Mouse (Mus musculus) liver, adult (tissue): ENCODE data around the gene Dock1.

ENCODE experiments used
- GATA4 ChIP-seq: IDR thresholded peaks from 2 replicates; pipeline ENCODE4 v1.6.1; 2014; ENCODE audit warnings: mild to moderate bottlenecking, low read length; ENCODE audit not compliant: insufficient replicate concordance

Gene Dock1

GRCm38 (mm10) chr7:134772867-134773590, 102.6 kb downstream of the Dock1 start:
- no peak for TF ChIP-seq GATA4

GRCm38 (mm10) chr7:134773761-134774415, 103.4 kb downstream of the Dock1 start:
- TF ChIP-seq GATA4: no peak

DNA sequence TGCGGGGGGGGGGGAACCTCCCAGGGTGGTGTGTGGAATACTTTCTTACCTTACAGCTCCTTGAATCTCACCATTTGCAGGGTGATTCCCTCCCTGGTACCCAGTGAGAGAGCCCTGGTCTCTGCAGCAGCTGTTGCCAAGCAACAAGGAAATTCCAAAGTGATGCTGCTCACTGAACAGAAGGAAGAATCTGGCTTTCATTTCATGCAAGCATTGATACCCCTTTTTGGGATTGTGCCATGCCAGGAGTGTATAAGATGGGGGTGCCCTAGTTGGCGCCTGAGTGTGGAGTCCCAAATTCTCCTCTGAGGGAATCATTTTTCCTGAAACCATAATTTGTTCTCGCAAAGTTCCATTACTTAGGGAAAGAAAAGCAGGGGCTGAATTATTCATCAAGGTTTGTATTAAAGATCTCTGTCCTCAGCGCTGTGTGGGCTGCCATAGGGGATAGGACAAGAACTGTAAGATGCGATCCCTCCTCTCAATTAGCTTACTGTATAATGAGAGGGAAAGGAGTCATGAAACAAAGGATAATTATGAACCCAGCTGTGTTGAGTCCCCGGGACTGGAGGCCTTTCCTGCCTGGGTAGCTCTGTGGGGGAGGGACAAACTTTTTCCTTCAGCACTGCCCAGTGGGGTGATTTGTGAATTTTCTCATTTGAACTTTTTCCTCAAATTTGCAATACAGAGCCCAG, 104.2 kb downstream of the Dock1 start:
- no peak for TF ChIP-seq GATA4

DNA sequence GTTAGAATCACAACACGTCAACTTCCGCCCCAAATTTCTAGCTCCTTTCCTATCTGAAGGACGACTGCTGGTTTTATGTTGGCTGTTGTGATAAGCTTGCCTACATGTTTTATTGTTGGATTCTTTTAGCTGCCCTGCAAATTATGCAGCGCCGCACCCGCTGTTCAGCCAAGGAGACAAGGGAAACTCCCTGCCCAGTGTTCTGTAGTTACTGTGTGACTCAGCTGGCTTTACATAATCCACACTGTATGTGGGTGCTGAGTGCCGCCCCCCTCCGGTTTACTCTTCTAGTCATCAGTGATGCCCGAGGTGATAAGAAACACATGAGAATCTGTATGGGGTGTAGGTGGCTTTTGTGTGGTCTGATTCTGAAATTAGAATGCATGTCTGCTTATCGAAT, 105.2 kb downstream of the Dock1 start:
- no peak for TF ChIP-seq GATA4

DNA sequence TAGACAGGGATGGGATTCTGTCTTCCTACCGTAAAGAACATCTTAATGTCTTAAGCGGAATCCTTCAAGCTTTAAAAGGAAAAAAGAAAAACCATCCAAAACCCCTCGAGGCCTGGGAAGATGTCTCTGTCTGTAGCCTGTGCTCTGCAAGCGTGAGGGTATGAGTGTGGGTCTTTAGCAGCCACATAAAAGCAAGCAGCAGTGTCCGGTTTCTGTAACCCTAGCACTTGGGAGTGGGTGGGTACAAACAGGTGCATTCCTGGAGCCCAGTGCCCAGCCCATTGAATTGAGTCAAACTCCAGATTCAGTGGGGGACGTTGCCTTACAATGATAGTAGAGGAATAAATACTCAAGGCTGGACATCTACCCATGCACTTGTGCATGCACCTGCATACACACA, 105.9 kb downstream of the Dock1 start:
- no peak for TF ChIP-seq GATA4

DNA sequence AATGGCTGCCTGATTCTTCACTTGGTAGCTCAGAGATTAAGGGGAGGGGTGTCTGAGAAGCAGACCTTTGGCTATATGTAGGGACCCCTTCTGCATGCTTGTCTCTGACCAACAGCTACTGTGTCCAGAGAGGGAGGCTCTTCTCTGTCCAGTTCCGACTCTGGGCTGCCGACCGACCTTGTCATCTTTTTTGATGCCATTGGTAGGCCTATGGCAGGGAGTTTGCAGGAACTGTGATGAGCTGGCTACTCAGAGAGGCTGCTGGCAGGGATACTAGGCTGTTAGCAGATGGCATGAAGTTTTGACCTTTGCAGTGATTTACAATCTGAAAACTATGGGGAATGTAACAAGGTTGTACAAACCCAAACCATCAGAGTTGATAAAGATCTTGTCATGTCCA, 109.3 kb downstream of the Dock1 start:
- no peak for TF ChIP-seq GATA4

DNA sequence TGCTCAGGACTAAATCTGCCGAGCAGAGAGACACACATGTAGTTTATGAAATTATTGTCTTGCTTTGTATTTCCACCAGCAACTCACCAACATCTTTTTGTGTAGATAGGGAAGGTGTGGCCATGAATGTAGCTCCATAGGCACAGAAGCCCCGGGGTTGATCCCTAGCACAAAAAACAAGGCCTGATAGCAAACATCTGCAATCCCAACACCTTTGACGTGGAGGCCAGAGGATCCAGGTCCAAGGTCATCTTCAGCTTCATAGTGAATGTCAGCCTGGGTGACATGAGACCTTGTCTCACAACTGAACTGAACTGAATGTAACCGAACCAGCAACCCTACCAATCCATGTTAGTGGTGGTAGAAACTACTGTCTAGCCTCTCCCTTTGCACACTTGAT, 116.7 kb downstream of the Dock1 start:
- TF ChIP-seq GATA4: no peak

DNA sequence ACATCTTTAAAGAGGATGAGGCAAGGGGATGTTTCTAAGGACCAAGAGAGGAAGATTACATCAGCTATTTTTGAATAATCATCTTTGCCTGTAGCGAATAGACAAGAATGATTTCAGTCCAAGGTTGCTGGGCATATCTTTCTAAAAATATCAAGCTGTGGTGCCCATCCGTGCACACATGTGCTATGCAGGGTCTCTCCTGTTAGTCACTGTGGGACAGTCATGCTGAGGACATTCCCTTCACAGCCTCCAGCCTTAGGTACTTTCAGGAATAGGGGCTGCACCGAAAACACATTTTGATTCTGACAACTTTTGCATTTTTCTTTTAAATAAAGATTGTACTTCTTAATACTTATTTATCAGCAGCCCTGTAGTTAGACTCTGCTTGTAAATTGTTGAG, 124.4 kb downstream of the Dock1 start:
- TF ChIP-seq GATA4: no peak

DNA sequence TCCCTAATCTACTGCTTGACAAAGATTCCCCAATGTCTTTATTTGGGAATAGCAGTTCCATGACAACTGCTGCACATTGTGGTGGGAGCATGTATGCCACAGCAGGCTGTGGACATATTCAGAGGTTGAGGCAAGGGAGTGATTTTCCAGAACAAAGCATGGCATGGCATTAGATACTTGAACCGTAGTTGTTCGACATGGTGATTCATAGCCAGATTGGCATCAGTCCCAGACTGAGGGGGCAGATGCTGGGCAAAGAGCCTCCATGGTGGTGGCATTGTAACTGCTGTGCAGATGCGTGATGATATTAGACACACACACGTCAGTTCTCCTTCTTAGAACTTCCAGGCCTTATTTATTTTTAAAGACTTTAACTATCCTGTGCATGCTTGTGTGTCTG, 129.6 kb downstream of the Dock1 start:
- TF ChIP-seq GATA4: no peak

DNA sequence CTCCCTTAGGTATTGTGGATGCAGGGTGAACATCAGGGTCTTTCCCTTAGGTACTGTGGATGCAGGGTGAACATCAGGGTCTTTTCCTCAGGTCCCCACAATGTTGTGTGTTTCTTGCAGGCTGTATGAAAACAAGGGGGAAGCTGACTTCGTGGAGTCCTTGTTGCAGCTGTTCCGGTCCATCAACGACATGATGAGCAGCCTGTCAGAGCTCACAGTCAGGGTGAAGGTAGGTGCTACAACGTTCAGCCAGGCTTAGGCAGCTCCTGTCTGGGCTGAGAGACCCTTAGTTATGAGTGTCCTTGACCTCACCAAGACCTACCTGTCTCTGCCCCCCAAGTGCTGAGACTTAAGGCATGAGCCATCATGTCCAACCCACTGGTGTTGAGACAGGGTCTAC, 134.0 kb downstream of the Dock1 start:
- no peak for TF ChIP-seq GATA4

DNA sequence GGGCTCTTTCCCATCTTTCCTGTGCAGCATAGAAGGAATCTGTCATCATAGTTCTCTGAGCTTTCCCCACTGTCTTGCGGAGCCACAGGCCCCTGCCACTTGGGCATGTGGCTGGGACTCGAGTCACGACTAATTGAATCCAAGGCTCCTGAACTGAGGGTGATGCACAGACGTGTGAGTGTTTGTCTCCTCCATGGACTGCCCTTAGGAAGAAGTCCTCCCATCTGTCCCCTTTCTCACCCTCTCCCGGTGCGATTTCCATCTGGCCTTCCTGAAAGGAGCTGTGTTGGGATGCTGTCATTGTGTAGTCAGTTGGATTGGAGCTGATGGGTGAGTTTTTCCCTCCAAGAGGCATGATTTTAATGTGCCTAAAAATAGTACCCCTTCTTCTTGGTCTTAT, 136.3 kb downstream of the Dock1 start:
- TF ChIP-seq GATA4: no peak

DNA sequence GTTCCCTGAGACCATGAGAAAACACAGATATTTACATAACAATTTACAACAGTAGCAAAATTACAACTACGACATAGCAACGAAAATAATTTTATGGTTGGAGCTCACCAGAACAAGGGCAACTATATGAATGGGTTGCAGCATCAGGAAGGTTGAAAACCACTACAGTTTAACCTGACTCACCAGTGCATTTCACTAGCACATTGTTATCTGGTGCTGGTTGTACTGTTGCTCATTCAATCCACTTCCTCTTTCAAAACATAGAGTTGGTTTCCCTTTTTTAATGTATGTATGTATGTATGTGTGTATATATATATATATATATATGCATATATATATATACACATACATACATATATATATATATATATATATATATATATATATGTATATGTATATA, 138.0 kb downstream of the Dock1 start:
- no peak for TF ChIP-seq GATA4

- TF ChIP-seq GATA4: no peak
Measured at GRCm38 (mm10) chr7:134809241-134809975, 139.0 kb downstream of the Dock1 start.

- no peak for TF ChIP-seq GATA4
Measured at GRCm38 (mm10) chr7:134818471-134818870, 148.0 kb downstream of the Dock1 start.

GRCm38 (mm10) chr7:134821264-134821663, 150.8 kb downstream of the Dock1 start:
- no peak for TF ChIP-seq GATA4

- TF ChIP-seq GATA4: peak; percentile 6; the same call in 1 of the 2 replicates
Measured at GRCm38 (mm10) chr7:134822006-134822405, 151.6 kb downstream of the Dock1 start.
